Mouse (Mus musculus): ENCODE data around the gene Lgi4.

The Lgi4 gene

DNA sequence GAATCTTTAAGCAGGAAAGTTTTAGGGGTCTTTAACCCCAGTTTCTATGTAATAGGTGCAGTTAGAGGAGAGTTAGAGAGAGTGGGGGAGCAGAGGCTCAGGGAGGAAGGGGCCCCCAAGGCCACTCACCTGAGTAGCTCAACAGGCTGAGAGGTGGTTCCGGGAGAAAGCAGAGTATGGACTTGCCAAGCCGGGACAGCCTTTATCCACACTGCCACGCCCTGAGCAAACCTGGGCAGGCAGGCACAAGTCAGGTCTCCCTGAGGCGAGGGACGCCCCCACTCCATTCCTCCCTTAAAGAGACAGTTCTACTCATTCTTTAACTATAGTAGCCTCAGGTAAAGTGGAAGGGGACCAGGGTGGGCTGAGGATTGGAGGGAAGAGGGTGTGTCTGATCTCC, 17.4 kb downstream of the Lgi4 start, which contains the start of gene Fxyd3:
TSS of gene Fxyd3 (minus strand) at position 213 of the 400 bp plus-strand sequence.
- DNase-seq (ENCODE audit: low read depth, low spot score): no peak

DNA sequence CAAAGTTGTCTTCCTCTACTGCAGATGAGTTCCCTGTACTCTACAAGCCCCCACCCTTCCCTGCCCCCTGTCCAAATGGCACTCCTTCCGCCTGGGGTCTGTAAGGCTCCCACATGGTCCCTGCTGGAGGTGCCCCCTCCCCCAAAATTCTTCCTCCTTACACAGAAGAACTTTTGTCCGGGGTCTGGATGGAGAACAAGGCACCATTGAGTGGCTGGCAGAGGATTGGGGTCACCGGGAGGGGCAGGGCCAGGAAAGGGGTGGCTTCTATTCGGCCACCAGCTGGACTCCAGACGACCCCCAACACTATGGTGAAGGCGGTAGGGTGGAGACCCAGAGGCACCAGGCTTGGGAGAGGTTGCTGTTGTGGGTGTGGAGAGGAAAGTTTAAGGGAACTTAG, 18.3 kb downstream of the Lgi4 start:
- DNase-seq (ENCODE audit: low read depth, low spot score): no peak

DNA sequence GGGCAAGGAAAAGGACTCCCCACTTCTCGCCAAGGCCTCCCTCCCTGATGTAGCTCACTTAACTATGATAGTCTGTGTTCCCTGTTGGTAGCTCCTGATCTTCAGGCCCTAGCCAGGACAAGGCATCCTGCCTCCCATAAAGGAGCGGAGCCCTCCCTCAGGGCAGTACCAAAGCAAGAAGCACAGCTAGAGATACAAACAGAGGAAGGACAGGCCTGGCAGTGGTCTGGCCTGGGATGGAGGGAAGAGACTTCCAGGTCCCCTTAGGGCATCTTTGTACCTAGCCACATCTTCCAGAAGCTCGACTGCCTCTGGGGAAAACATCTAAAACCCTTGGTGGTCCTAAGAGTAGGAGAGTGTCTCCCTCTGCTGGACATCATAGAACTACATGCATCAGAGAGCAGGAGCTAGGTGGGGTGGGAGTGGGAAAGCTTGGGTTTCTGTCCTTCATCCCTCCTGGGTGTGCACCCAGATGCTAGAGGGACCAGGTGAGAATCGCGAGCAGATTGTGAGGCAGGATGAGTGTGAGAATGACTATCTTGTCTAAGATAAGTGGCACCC, 18.8 kb downstream of the Lgi4 start:
- no peak for DNase-seq (ENCODE audit: low read depth, low spot score)

GRCm38 (mm10) chr7:31079670-31080069, 20.5 kb downstream of the Lgi4 start:
- no peak for DNase-seq (ENCODE audit: low read depth, low spot score)

- DNase-seq (ENCODE audit: low read depth, low spot score): no peak
These were observed 21.5 kb downstream of the Lgi4 start for GRCm38 (mm10) chr7:31080611-31081010.

DNA sequence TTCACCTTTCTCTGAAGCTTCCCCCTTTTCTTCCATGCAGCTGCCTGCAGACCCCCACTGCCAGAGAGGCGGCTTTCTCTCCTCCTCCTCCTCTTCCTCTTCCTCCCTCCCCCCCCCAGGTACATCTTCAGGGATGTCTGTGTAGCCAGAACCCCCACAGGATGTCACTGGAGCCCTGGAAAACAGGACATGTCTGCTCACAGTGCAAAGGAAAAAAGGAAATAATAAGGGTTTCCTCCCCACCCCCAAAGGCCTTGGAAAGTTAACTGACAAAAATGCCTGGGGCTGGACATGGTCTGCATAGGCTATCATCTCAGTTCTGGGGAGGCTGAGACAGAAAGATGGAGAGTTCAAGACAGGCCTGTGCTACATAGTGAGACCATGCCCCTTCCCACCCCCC, 22.0 kb downstream of the Lgi4 start:
- no peak for DNase-seq (ENCODE audit: low read depth, low spot score)

GRCm38 (mm10) chr7:31082106-31082505, 23.0 kb downstream of the Lgi4 start:
- DNase-seq (ENCODE audit: low read depth, low spot score): no peak

DNA sequence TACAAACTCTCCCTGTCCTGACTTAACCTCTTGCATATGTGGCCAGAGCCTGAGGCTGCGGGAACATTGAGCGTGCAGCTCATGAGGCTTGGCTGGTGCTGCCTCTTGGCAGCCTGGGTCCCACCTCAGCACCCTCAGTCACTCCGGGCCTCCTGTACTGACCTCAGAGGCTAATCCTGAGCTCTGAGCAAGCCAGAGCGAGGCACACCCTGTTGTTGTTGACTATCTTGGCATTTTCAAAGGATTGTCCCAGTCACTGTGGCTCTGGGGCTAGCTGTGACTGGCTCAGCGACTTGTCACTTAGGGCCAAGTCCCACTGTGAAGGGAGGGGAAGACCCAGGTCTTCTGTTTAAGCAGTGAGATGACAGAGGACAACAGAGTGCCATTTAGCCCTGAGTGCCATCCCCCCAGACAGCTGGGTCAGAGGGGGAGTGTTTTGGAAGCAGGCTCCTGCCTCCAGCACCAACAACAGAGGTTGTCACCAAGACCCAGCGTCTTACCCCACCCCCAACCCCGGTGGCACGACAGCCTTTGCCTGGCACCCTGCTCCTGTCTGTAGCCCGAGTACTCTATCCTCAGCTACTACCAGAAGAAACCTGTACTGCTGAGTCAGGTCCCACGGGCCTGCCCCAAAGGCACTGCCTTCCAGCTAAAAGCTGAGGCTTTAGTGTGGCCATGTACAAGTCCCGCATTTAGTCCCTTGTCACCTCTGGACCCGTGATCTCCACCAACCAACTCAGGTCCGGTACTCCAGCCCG, 23.9 kb downstream of the Lgi4 start:
- peak; percentile 62 for DNase-seq (ENCODE audit: low read depth, low spot score)

- DNase-seq (ENCODE audit: low read depth, low spot score): no peak
These were observed 25.0 kb downstream of the Lgi4 start for GRCm38 (mm10) chr7:31084140-31084539.

DNA sequence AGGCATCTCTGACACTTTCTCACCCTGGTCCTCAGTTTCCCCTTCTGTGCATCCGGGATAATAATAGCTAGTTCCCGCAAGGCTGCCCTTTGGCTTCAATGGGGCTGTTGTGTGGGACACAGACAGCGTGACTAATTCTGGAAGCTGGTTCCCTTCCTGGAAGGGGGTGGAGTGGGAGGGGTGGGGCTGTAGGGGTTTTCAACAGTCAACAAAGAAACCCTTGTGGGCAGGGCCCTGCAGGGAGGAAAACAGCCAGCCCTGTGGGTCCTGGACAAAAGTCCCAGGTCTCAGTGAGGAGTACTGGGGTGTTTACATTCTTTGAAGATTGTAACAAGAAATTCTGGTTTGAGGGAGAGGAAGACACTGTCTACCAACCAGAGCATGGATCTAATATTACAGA, 26.0 kb downstream of the Lgi4 start:
- no peak for DNase-seq (ENCODE audit: low read depth, low spot score)

- DNase-seq (ENCODE audit: low read depth, low spot score): no peak
These were observed 27.1 kb downstream of the Lgi4 start for GRCm38 (mm10) chr7:31086175-31086755.

- no peak for DNase-seq (ENCODE audit: low read depth, low spot score)
These were observed 28.1 kb downstream of the Lgi4 start for GRCm38 (mm10) chr7:31087262-31087661.

DNA sequence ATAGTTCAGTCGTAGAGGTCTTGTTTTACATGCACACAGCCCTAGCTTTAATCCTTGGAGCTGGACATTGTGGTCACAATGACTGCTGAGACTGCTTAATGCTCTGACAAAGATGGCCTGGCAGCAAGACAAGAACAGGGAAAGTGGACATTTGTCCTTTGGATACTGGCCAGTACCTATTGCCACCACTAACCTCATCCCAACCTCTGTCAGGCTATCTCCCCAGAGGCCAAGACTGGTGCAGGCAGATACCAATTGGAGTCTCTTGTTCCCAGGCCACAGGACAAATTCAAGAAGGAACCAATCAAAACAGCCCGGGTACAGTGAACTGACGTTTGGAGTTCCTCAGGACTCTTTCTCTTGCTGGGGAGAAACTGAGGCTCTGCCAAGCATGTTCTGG, 29.1 kb downstream of the Lgi4 start:
- DNase-seq (ENCODE audit: low read depth, low spot score): no peak

DNA sequence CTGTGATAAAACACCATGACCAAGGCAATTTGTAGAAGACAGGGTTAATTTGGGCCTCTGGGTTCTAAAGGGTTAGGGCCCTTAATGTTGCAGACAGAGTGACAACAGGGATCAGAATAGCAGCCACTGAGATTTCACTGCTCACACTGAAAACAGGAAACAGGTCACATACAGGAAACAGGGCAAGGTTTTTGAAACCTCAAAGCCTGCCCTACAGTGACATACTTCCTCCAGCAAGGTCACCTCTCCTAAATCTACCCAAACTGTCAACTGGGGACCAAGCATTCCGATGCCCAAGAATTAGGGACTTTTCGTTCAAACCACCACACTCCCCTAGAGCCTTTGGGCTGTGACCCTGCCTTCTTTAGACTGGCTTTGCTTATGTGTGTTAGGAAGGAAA, 30.6 kb downstream of the Lgi4 start:
- DNase-seq (ENCODE audit: low read depth, low spot score): no peak

GRCm38 (mm10) chr7:31094774-31095501, 35.8 kb downstream of the Lgi4 start:
- no peak for DNase-seq (ENCODE audit: low read depth, low spot score)

GRCm38 (mm10) chr7:31096892-31097564, 37.9 kb downstream of the Lgi4 start:
- DNase-seq (ENCODE audit: low read depth, low spot score): no peak

DNA sequence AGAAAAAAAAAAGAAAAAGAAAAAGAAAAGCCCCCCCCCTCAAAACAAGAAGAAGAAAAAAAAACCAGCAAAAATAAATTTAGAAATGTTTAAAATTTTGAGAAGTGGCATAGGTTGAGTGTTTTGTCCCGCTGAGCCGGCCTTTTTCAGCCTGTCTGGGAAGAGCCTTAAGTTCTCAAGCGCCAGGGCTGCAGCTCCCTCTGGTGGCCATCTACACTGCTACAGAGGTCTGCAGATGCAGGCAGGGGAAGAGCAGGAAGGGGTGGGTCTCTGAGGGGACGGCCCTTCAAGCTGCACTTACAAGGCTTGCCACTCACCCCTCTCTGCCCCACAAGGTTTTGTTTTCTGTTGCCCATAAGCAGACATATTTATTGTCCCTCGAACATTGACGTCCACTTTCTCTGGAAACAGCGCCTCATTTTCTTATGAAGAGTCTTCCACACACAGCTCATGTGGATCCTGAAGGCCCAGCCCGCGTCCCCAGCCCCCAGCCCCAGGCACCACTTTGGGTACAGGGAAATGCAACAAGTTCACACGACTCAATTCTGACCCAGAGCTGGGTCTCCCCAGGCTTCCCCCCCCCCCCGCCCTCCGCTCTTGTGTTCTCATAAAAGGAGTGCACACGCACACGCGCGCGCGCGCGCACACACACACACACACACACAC, 38.6 kb downstream of the Lgi4 start:
- peak; percentile 69 for DNase-seq (ENCODE audit: low read depth, low spot score)

- DNase-seq (ENCODE audit: low read depth, low spot score): no peak
These were observed 39.8 kb downstream of the Lgi4 start for GRCm38 (mm10) chr7:31098697-31099611.

GRCm38 (mm10) chr7:31099612-31099982, 40.5 kb downstream of the Lgi4 start:
- no peak for DNase-seq (ENCODE audit: low read depth, low spot score)

GRCm38 (mm10) chr7:31100786-31101185, 41.6 kb downstream of the Lgi4 start:
- no peak for DNase-seq (ENCODE audit: low read depth, low spot score)

All from telencephalon, adult 2 months (tissue).